Mouse (Mus musculus) testis, postnatal 10 days (tissue): ENCODE data around the gene Mcmbp.
"Not testable (repeated sequence)": the region's sequence is repeated elsewhere in the genome, so short reads cannot be mapped to it uniquely, and the experiment has no call there.

ENCODE experiments used
- DNase-seq: peaks from one replicate; pipeline ENCODE4 v3.0.0; 2021; ENCODE audit warnings: low spot score

The Mcmbp gene

DNA sequence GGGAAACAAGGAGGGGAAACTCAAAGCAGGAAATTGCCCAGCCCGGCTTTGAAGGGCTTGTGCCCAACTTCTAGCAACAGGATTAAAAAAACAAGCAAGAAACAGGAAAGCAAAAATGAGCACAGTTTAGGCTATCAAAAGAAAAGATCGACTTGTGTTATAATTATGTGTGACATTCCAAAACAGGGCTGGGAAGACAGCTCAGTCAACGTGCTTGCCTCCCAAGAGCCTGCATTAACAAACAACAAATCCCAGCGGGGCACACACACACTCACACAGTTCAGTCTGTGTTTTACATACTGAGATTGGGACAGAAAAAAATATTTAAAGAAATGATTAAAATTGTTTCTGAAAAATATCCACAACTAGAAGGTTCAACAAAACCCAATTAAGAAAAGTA is 22.3 kb downstream of the Mcmbp start:
- no peak for DNase-seq

DNA sequence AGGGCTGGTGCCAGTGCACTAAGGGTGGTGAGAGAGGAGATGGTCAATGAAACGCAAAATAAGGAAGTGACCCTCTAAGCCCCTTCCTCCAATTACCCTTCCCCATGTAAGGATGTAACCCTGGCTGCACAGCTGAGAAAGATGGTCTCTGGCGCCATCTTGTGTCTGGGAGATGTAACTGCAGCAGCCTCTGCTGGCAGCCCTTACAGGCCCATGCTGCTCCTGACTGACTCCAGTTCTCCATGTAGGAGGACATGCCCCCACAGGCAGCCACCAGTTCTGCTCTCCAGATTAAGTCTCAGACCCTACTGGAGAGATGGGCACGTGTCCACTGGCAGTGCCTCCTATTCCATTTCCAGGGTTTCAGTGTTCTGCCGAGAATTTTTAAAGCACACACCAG is 34.6 kb downstream of the Mcmbp start:
- DNase-seq: peak; percentile 73

GRCm38 (mm10) chr7:128699959-128700358 is 40.3 kb downstream of the Mcmbp start:
- DNase-seq: not testable (repeated sequence)

GRCm38 (mm10) chr7:128694848-128695247 is 45.4 kb downstream of the Mcmbp start:
- DNase-seq: no peak

GRCm38 (mm10) chr7:128692163-128692562 is 48.1 kb downstream of the Mcmbp start:
- DNase-seq: no peak

GRCm38 (mm10) chr7:128690796-128691195 is 49.5 kb downstream of the Mcmbp start:
- DNase-seq: no peak

DNA sequence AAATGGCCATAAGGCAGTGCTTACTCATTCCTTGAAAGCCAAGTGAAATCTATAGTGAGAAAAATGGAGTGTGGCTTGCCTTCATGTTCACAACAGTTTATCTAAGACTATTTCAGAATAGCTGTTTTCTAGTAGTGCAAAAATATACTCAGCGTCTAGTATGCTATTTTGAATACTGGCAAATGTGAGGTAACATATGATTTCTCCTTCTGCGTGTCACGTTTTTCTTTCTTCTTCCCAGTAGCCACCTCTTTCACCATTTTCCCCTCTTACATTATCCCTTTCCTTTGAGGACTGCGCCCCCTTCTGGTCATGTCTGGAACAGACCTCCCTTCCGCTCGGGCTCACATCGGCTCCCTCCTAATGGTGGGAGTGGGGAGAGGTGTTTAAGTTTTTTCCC is 50.2 kb downstream of the Mcmbp start:
- peak; percentile 95 for DNase-seq

GRCm38 (mm10) chr7:128689347-128689746 is 50.9 kb downstream of the Mcmbp start:
- DNase-seq: no peak

DNA sequence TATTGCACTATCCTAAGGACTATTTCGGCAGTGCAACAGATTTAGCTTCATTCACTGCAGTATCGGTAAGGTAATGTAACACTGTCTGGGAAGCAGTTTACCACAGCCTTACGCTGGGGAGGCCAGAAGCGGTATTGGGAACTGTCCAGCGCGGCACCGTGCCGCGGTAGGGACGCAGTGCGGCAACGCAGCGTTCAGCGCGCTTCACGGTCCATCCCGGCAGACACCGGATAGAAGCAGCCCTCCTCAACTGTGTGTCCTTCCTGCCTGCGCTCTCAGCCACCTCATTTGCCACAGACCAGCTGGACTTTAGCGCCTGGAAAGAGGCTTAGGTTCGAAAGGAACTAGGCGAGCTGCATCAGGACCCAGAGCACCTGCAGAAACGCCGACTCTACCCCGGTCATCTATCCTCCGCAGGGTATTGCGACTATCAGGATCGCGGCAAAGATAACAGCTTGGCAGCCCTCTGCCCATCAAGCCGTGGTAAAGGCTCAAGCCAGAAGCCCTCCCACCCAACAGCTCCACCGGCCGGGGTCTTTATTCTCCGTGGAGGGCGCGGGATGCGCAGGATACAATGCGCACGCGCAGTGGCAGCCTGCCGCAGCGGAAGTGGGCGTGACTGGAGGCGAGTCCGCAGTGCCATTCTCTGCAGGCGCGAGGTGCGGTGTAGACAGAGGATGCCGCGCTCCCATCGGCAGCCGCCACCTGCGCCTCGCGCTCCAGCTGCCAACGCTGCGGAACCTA is 52.3 kb downstream of the Mcmbp start:
- peak; percentile 78 for DNase-seq

GRCm38 (mm10) chr7:128678546-128678945 is 61.7 kb downstream of the Mcmbp start:
- DNase-seq: no peak

- no peak for DNase-seq
These were observed 67.8 kb downstream of the Mcmbp start for GRCm38 (mm10) chr7:128672408-128673010.

GRCm38 (mm10) chr7:128671952-128672351 is 68.3 kb downstream of the Mcmbp start:
- DNase-seq: no peak

DNA sequence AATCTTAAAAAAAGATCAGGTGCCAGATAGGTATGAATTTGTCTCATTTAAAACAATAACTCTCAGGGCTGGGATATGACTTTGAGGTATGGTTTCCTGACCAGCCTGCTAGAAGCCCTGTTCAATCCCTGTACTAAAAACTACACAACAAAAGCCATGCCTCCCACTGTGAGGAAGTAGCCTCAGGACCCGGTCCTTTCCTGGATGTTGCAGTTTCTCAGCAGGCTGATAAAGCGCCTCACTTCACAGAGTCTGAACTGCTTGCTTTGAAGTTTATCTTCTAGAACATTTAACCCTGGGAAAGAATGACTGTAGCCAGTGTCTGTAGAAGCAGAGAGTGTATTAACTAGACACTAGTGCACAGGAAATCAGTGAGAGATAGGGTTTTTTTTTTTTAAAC is 71.5 kb downstream of the Mcmbp start:
- no peak for DNase-seq

GRCm38 (mm10) chr7:128667788-128668187 is 72.5 kb downstream of the Mcmbp start:
- DNase-seq: no peak

- DNase-seq: no peak
These were observed 75.4 kb downstream of the Mcmbp start for GRCm38 (mm10) chr7:128664861-128665377.

GRCm38 (mm10) chr7:128663906-128664305 is 76.4 kb downstream of the Mcmbp start:
- no peak for DNase-seq

DNA sequence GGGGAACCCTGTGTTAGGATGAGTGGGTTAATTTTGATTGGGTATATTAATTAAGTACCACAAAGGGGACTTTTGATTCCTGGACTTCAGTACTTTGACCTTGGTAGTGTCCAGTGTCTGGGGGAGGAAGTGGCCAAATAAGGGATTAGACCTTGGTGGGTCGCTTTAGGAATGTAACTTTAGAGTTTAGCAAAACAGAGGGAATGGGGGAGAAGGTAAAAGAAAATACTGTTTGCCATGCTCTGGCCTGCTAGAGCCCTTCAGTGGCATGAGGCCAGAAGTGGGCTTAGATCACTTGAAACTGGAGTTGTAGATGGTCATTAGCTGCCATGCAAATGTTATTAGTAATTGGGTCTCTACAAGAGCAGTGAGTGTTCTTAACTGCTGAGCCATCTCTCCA is 83.3 kb downstream of the Mcmbp start:
- DNase-seq: no peak
